Mouse (Mus musculus) embryonic facial prominence, embryonic 11.5 days (tissue): ENCODE data around the gene Mlf1. TPM values are rescaled to one million over a fixed set of nuclear protein-coding genes. Genes with fewer than 3 reads are reported as not detected.

Source experiments
- ATAC-seq: fragments of 200-750 bp; cut with Nextera tagmentation; replicated peaks from 2 replicates; pipeline ENCODE4 v1.8.0; 2017; ENCODE audit warnings: low read depth; ENCODE audit not compliant: insufficient number of reproducible peaks, low FRiP score, low TSS enrichment
- DNase-seq: peaks from one replicate; pipeline ENCODE4 v3.0.0-alpha.2; 2015; ENCODE audit warnings: low spot score
- H3K27ac ChIP-seq: fragments of 300-500 bp; sonication (generic); replicated peaks from 2 replicates; pipeline ENCODE4 v1.5.1; 2014; ENCODE audit warnings: mild to moderate bottlenecking, low read depth, low read length, control low read depth
- H3K27me3 ChIP-seq: fragments of 300-500 bp; sonication (generic); 2 replicates; pipeline ENCODE4 v1.6.1; 2014; ENCODE audit warnings: mild to moderate bottlenecking, low read length, moderate library complexity, mixed read lengths; ENCODE audit not compliant: control insufficient read depth, insufficient read depth
- H3K36me3 ChIP-seq: fragments of 300-500 bp; sonication (generic); replicated peaks from 2 replicates; pipeline ENCODE4 v1.6.1; 2014; ENCODE audit warnings: low read depth, mild to moderate bottlenecking, low read length, moderate library complexity, mixed read lengths; ENCODE audit not compliant: control insufficient read depth, insufficient read depth
- H3K4me1 ChIP-seq: fragments of 300-500 bp; sonication (generic); 2 replicates; pipeline ENCODE4 v1.6.1; 2014; ENCODE audit warnings: low read length, mixed read lengths; ENCODE audit not compliant: control insufficient read depth, insufficient read depth
- H3K4me2 ChIP-seq: fragments of 300-500 bp; sonication (generic); 2 replicates; pipeline ENCODE4 v1.6.1; 2014; ENCODE audit warnings: low read depth, mild to moderate bottlenecking, control low read depth, low read length, moderate library complexity
- H3K4me3 ChIP-seq: fragments of 300-500 bp; sonication (generic); 2 replicates; pipeline ENCODE4 v1.5.1; 2014; ENCODE audit warnings: low read depth, low read length, control low read depth
- H3K9ac ChIP-seq: fragments of 300-500 bp; sonication (generic); replicated peaks from 2 replicates; pipeline ENCODE4 v1.6.1; 2014; ENCODE audit warnings: mild to moderate bottlenecking, control low read depth, low read length
- H3K9me3 ChIP-seq: fragments of 300-500 bp; sonication (generic); replicated peaks from 2 replicates; pipeline ENCODE4 v1.6.1; 2016; ENCODE audit warnings: mild to moderate bottlenecking, low read length, inconsistent platforms, mixed read lengths; ENCODE audit not compliant: control insufficient read depth
- WGBS: fragments of 180-500 bp; shearing (Covaris S2); extraction: QIAGEN DNeasy Blood & Tissue Kit; methylation state at CpG from one replicate; pipeline ENCODE4 v1.1.7; 2014; 5-methylcytosine and 5-hydroxymethylcytosine counted together
- polyA plus RNA-seq: library from polyadenylated mRNA; unstranded; fragments of >200 nt; fragmentation: Nextera tagmentation; extraction: Ambion mirVana; gene quantifications from 2 replicates; pipeline ENCODE4 v1.2.1, GENCODE M21; 2014

Mlf1 gene
- polyA plus RNA-seq, 1 experiment from 2014 or later, result 33.0 TPM

- H3K4me3 ChIP-seq, result no peak overlapping the region
- no peaks in the 10 kb centered on the region for H3K4me1 ChIP-seq
- peak; percentile 62; the same call in 1 of the 2 replicates for ATAC-seq
- no peaks in the 10 kb centered on the region for H3K27me3 ChIP-seq
- no peak overlapping the region for H3K9ac ChIP-seq
- no peak for DNase-seq
- H3K36me3 ChIP-seq, result no peaks in the 10 kb centered on the region
- H3K4me2 ChIP-seq, result no peak overlapping the region
- no peaks in the 10 kb centered on the region for H3K9me3 ChIP-seq
- 85% methylated on average over 3 of the region's 3 CpGs for WGBS
- H3K27ac ChIP-seq, result no peak overlapping the region
Observed at GRCm38 (mm10) chr3:67352763-67353149, 21.1 kb upstream of the Mlf1 start.

DNA sequence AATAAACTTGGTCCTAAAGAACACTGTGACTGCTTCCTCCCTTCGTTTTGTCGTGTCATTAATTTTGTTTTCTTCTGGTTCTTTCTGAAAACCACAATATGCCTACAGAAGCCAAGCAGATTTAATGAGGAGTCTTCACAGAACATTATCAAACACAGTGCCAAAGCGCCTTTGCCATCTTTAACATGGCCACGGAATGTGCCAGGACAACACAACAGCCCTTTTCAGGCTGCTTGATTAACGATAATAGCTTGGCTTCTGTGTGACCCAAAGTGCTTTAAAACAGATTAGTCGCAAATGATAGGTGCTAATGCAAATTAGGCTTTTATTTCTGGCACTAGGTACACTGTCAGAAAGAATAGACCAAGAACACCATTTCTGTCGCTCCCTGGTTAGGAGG, 15.5 kb upstream of the Mlf1 start:
- no peak for ATAC-seq
- Histone ChIP-seq H3K9ac (no peak overlapping the region), H3K27ac (no peak overlapping the region), H3K4me2 (no peak overlapping the region), H3K36me3 (no peaks in the 10 kb centered on the region), H3K4me1 (no peaks in the 10 kb centered on the region), H3K27me3 (no peaks in the 10 kb centered on the region), H3K4me3 (no peak overlapping the region), H3K9me3 (no peaks in the 10 kb centered on the region)
- DNase-seq, result no peak
- 84% methylated on average over 7 of the region's 7 CpGs for WGBS

GRCm38 (mm10) chr3:67366087-67366892, 7.6 kb upstream of the Mlf1 start:
- H3K27ac ChIP-seq, result no peak overlapping the region
- H3K9me3 ChIP-seq, result no peaks in the 10 kb centered on the region
- H3K4me3 ChIP-seq, result no peak overlapping the region
- no peaks in the 10 kb centered on the region for H3K4me1 ChIP-seq
- no peaks in the 10 kb centered on the region for H3K36me3 ChIP-seq
- 78% methylated on average over 4 of the region's 4 CpGs for WGBS
- no peak for ATAC-seq
- no peak overlapping the region for H3K4me2 ChIP-seq
- H3K9ac ChIP-seq, result no peak overlapping the region
- no peak for DNase-seq
- H3K27me3 ChIP-seq, result no peaks in the 10 kb centered on the region

- ATAC-seq (no peak), DNase-seq (no peak)
Observed at GRCm38 (mm10) chr3:67367481-67367880, 6.4 kb upstream of the Mlf1 start.

DNA sequence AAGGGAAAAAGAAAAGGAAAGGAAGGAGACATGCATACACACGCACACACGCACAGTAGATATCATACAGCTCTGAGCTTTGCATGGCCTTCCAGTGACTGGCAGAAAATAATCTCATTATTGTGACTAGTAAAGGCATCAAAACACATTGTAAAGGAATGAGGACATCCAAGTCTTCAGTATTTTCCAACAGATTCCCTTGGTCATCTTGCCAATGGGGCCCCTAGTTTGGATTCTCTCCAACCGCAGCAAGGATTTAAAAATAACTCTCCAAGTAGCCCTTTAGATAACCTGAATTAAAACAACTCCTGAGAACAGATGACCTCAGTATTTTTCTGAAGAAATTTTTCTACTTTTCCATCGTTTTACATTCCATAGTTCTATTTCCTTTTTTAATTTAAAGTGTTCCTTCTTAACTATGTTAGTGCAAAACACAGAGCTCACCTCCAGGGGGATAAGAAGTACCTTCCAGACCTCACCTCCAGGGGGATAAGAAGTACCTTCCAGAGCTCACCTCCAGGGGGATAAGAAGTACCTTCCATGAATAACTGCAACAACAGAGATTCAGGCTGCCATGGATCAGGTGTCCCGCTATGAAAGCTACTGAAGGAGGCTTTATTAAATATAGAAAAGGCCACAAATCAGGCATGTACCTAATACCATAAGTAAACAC, 4.4 kb upstream of the Mlf1 start:
- H3K4me1 ChIP-seq, result no peaks in the 10 kb centered on the region
- no peaks in the 10 kb centered on the region for H3K36me3 ChIP-seq
- WGBS, result 79% methylated on average over 5 of the region's 5 CpGs
- no peak overlapping the region for H3K27ac ChIP-seq
- H3K9ac ChIP-seq, result no peak overlapping the region
- H3K27me3 ChIP-seq, result no peaks in the 10 kb centered on the region
- no peak overlapping the region for H3K4me2 ChIP-seq
- ATAC-seq (no peak), DNase-seq (no peak)
- no peaks in the 10 kb centered on the region for H3K9me3 ChIP-seq
- no peak overlapping the region for H3K4me3 ChIP-seq

More at GRCm38 (mm10) chr3:67367481-67367880, 6.4 kb upstream of the Mlf1 start:
- 83% methylated on average over 6 of the region's 6 CpGs for WGBS
- Histone ChIP-seq H3K4me1 (no peaks in the 10 kb centered on the region), H3K9ac (no peak overlapping the region), H3K36me3 (no peaks in the 10 kb centered on the region), H3K4me3 (no peak overlapping the region), H3K27ac (no peak overlapping the region), H3K4me2 (no peak overlapping the region), H3K9me3 (no peaks in the 10 kb centered on the region), H3K27me3 (no peaks in the 10 kb centered on the region)

DNA sequence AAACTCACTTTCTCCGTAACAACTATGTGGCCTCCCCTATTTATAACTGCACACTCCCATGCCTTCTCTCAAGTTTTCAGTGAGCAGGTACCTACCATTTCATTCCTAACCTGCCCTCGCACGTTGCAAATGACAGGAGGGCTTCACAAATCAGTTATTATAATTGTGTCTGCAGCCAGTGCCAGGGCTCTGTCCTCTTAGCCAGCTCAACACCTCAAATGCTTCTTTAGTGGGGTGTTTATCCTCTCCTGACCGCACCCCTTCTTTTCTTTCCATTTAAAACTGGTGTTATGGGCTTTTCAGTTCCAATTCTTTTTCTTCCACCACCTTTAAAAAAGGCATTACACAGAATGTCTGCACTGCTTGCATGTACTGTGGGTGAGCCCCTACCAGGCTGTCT, 1.7 kb upstream of the Mlf1 start:
- 71% methylated on average over 4 of the region's 4 CpGs for WGBS
- Histone ChIP-seq H3K27me3 (no peaks in the 10 kb centered on the region), H3K4me3 (no peak overlapping the region), H3K4me1 (no peaks in the 10 kb centered on the region), H3K36me3 (no peaks in the 10 kb centered on the region), H3K27ac (no peak overlapping the region), H3K4me2 (no peak overlapping the region), H3K9me3 (no peaks in the 10 kb centered on the region), H3K9ac (no peak overlapping the region)
- no peak for DNase-seq
- ATAC-seq, result no peak

GRCm38 (mm10) chr3:67372781-67373180, 1.1 kb upstream of the Mlf1 start:
- no peaks in the 10 kb centered on the region for H3K36me3 ChIP-seq
- H3K27ac ChIP-seq, result no peak overlapping the region
- no peaks in the 10 kb centered on the region for H3K27me3 ChIP-seq
- no peak overlapping the region for H3K4me3 ChIP-seq
- H3K4me2 ChIP-seq, result no peak overlapping the region
- H3K4me1 ChIP-seq, result no peaks in the 10 kb centered on the region
- WGBS, result 59% methylated on average over 5 of the region's 5 CpGs
- no peak for ATAC-seq
- no peak overlapping the region for H3K9ac ChIP-seq
- DNase-seq, result no peak
- H3K9me3 ChIP-seq, result no peaks in the 10 kb centered on the region

DNA sequence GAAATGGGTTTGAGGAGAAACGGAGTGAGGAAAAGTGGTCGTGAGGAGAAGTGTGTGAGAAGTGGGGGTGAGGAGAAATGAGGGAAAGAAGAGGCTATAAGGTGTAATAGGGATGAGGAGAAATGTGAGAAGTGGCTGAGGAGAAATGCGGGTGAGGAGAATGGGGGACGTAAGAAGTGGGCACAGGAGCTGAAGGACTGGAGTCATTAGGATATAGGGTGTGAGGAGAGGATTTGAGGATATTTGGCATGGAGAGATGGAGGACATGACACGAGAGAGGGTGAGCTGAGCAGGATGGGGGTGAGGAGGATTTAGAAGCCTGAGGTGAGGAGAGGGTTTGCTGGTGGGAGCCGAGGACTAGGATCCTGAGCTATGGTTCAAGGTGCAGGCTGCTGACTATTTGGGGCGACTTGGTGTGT, 472 bp downstream of the Mlf1 start:
- DNase-seq (no peak), ATAC-seq (peak; percentile 50; the same call in 1 of the 2 replicates)
- Histone ChIP-seq H3K4me2 (peak overlapping the region; percentile 84), H3K9ac (0 out of 2 replicates have a peak overlapping the region, but pooled peaks have one; percentile 51), H3K27ac (no peak overlapping the region), H3K4me3 (peak overlapping the region; percentile 40), H3K9me3 (no peaks in the 10 kb centered on the region), H3K4me1 (no peaks in the 10 kb centered on the region), H3K36me3 (no peaks in the 10 kb centered on the region), H3K27me3 (no peaks in the 10 kb centered on the region)
- 34% methylated on average over 7 of the region's 7 CpGs for WGBS
